Mouse (Mus musculus) c-Kit-positive CD71-positive TER-119-positive erythroid progenitor cells, embryonic 14.5 days (primary cell): ENCODE results near the gene Zc3h6.

Experiments
- DNase-seq: peaks from one replicate; pipeline ENCODE4 v3.0.0-alpha.2; 2013; ENCODE audit warnings: low spot score

The Zc3h6 gene

GRCm38 (mm10) chr2:129035381-129035780, 68.2 kb downstream of the Zc3h6 start:
- no peak for DNase-seq

- DNase-seq: no peak
Measured at GRCm38 (mm10) chr2:129038426-129038936, 71.3 kb downstream of the Zc3h6 start.

- DNase-seq: no peak
Measured at GRCm38 (mm10) chr2:129038937-129039631, 71.9 kb downstream of the Zc3h6 start.

GRCm38 (mm10) chr2:129040567-129040966, 73.4 kb downstream of the Zc3h6 start:
- no peak for DNase-seq

GRCm38 (mm10) chr2:129046172-129046845, 79.1 kb downstream of the Zc3h6 start:
- no peak for DNase-seq

- DNase-seq: no peak
Measured at GRCm38 (mm10) chr2:129046846-129047196, 79.6 kb downstream of the Zc3h6 start.

GRCm38 (mm10) chr2:129047811-129048210, 80.6 kb downstream of the Zc3h6 start, which contains the start of gene Vinac1:
Gene Vinac1 (minus strand): TSS chr2:129048172.
- no peak for DNase-seq

GRCm38 (mm10) chr2:129052451-129052983, 85.3 kb downstream of the Zc3h6 start:
- DNase-seq: no peak

GRCm38 (mm10) chr2:129055741-129056140, 88.5 kb downstream of the Zc3h6 start:
- no peak for DNase-seq

GRCm38 (mm10) chr2:129056597-129056996, 89.4 kb downstream of the Zc3h6 start:
- peak; percentile 36 for DNase-seq

- no peak for DNase-seq
Measured at GRCm38 (mm10) chr2:129057256-129057655, 90.1 kb downstream of the Zc3h6 start.

GRCm38 (mm10) chr2:129057920-129058361, 90.7 kb downstream of the Zc3h6 start:
- peak; percentile 53 for DNase-seq

GRCm38 (mm10) chr2:129061456-129062059, 94.4 kb downstream of the Zc3h6 start:
- DNase-seq: no peak

- DNase-seq: peak; percentile 50
Measured at GRCm38 (mm10) chr2:129065437-129066282, 98.5 kb downstream of the Zc3h6 start, which contains the start of gene Ttl. Gene Ttl (plus strand): TSS chr2:129065942.

- peak; percentile 43 for DNase-seq
Measured at GRCm38 (mm10) chr2:129066326-129066725, 99.1 kb downstream of the Zc3h6 start.
